Mouse (Mus musculus) bone marrow macrophage, adult 2 months (primary cell): ENCODE data around the gene Zdhhc14. TPM values are rescaled to one million over a fixed set of nuclear protein-coding genes. Genes with fewer than 3 reads are reported as not detected.

Experiments
- H3K27ac ChIP-seq: 2 replicates; pipeline ENCODE4 v1.5.1; 2012; ENCODE audit warnings: low read depth, low read length; ENCODE audit not compliant: insufficient read depth
- H3K4me1 ChIP-seq: 2 replicates; pipeline ENCODE4 v1.6.1; 2012; ENCODE audit warnings: low read length; ENCODE audit not compliant: control insufficient read depth, insufficient read depth
- H3K4me3 ChIP-seq: 2 replicates; pipeline ENCODE4 v1.5.1; 2012; ENCODE audit warnings: mild to moderate bottlenecking, low read length, moderate library complexity; ENCODE audit not compliant: insufficient read depth
- CTCF ChIP-seq: IDR thresholded peaks from 2 replicates; pipeline ENCODE4 v1.5.1; 2012; ENCODE audit warnings: low read depth, mild to moderate bottlenecking, low read length, moderate library complexity
- POLR2A ChIP-seq: IDR thresholded peaks from 2 replicates; pipeline ENCODE4 v1.6.1; 2012; ENCODE audit warnings: mild to moderate bottlenecking, low read depth, low read length, borderline replicate concordance
- polyA plus RNA-seq: library from polyadenylated mRNA; stranded (reverse); fragments of >200 nt; gene quantifications from 2 replicates; pipeline ENCODE4 v1.2.4, GENCODE M21; 2012; ENCODE audit not compliant: missing spikeins, insufficient read depth, insufficient read length

The Zdhhc14 gene
- polyA plus RNA-seq, 1 experiment = 47.0 TPM

GRCm38 (mm10) chr17:5626402-5626801, 134.0 kb downstream of the Zdhhc14 start:
- Histone ChIP-seq H3K4me1 (peaks cover 31% of the 10 kb centered on the region), H3K4me3 (no peak overlapping the region), H3K27ac (no peak overlapping the region)
- TF ChIP-seq POLR2A = no peak
- no peak for TF ChIP-seq CTCF

- Histone ChIP-seq H3K4me1 (peaks cover 31% of the 10 kb centered on the region), H3K4me3 (no peak overlapping the region), H3K27ac (no peak overlapping the region)
- TF ChIP-seq CTCF = no peak
- no peak for TF ChIP-seq POLR2A
Measured at GRCm38 (mm10) chr17:5627664-5628063, 135.3 kb downstream of the Zdhhc14 start.

DNA sequence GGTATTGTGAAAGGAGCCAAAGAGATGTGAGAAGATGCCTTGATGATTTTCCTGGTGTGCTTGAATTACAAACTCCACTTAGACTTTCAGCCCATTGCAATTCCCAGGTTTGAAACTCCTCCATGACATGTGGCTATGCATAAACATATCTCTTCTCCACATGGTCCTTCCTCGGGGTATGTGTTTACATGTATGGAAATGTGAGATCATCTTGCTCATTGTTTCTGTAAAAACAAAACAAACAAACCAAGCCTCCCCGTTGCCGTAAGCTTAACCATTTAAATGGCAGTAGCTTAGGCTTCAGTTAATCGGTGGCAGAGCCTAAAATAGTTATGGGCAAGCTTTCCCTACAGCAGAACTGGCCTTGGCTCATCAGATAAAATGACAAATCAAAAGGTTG, 137.3 kb downstream of the Zdhhc14 start:
- TF ChIP-seq POLR2A = no peak
- TF ChIP-seq CTCF = no peak
- peaks cover 31% of the 10 kb centered on the region for H3K4me1 ChIP-seq
- H3K4me3 ChIP-seq = no peak overlapping the region
- no peak overlapping the region for H3K27ac ChIP-seq

- Histone ChIP-seq H3K27ac (no peak overlapping the region), H3K4me3 (no peak overlapping the region), H3K4me1 (peaks cover 8% of the 10 kb centered on the region)
- TF ChIP-seq POLR2A = no peak
- TF ChIP-seq CTCF = no peak
Measured at GRCm38 (mm10) chr17:5635254-5635653, 142.9 kb downstream of the Zdhhc14 start.

DNA sequence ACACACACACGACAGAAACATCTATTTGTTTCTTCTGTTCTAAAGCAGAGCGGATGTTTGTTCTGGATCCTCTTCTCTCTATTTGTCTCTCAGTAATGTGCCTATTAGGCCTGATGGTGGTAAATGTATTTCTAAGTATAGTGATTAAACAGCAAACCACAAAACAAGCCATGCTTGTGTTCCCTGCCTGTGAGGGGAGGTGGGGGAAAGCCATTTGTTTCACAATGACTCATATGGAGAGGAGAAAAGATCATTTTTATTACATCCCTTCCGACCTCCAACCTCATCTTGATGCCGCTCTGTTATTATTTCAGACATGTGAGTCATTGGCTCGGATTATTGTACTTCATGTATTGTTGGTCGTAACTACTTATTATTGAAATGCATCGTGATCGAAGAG, 149.1 kb downstream of the Zdhhc14 start:
- TF ChIP-seq CTCF = no peak
- TF ChIP-seq POLR2A = no peak

DNA sequence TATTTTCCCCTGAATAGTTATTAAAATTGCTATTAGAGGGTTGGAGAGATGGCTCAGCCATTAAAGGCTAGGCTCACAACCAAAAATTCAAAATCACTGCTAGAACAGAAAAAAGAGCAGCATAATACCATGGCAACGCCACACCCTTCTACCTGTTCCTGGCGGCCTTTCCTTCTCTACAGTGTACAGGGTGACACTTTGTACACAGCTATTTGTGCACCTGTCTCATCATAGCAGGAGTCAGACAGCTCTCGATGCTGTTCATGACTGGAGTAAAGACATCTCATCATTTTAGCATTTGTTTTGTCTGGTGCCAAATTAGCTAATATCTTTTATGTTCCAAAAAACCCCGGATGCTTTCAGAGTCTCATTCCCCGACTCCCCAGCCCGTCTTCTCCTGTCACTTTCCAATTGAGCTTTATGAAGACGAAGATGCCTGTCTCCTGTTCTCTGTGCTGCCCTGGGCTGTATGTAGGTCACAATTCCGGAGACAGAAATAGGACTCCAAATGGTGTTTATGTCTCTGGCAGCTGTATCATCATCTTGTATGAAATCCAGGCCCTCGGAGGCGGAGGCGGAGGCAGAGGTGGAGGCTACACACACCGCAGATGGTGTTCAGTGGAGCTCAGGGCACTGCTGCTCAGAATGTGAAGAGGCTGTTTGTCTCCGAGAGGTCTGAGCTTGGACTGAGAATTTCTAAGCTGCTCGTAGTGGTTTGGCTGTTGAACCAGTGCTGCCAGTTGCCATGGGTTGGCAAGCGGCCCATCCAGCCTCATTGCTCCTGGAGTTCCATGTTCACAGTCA, 150.8 kb downstream of the Zdhhc14 start:
- TF ChIP-seq POLR2A (no peak), CTCF (no peak)
- Histone ChIP-seq H3K27ac (no peak overlapping the region), H3K4me1 (no peaks in the 10 kb centered on the region), H3K4me3 (no peak overlapping the region)

More for the DNA sequence above, 149.1 kb downstream of the Zdhhc14 start:
- H3K4me1 ChIP-seq = peaks cover 8% of the 10 kb centered on the region
- H3K4me3 ChIP-seq = no peak overlapping the region
- no peak overlapping the region for H3K27ac ChIP-seq

GRCm38 (mm10) chr17:5650124-5650523, 157.8 kb downstream of the Zdhhc14 start:
- no peak overlapping the region for H3K4me3 ChIP-seq
- H3K27ac ChIP-seq = no peak overlapping the region
- TF ChIP-seq CTCF (no peak), POLR2A (no peak)
- no peaks in the 10 kb centered on the region for H3K4me1 ChIP-seq

- Histone ChIP-seq H3K27ac (no peak overlapping the region), H3K4me1 (no peaks in the 10 kb centered on the region), H3K4me3 (no peak overlapping the region)
- TF ChIP-seq POLR2A (no peak), CTCF (no peak)
Measured at GRCm38 (mm10) chr17:5650642-5651041, 158.3 kb downstream of the Zdhhc14 start.

- Histone ChIP-seq H3K27ac (no peak overlapping the region), H3K4me1 (no peaks in the 10 kb centered on the region), H3K4me3 (no peak overlapping the region)
- TF ChIP-seq CTCF (no peak), POLR2A (no peak)
Measured at GRCm38 (mm10) chr17:5651551-5651950, 159.2 kb downstream of the Zdhhc14 start.

DNA sequence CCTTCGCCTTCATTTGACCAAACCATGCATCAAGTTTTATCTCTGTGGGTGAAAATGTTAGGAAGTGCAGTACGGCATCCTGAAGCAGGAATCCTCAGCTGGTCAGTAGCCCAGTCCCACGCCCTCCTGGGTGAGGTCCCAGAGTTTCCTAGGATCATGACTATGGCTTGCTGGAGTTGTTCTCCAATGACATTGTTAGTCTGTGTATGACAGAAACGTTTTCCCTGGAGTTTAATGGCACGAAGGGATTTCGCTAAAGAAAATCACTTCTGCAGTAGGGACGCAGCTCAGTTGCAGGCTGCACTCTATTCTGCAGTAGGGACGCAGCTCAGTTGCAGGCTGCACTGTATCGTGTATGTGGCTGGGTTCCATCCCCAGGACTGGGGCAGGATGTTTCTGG, 161.6 kb downstream of the Zdhhc14 start:
- TF ChIP-seq CTCF (no peak), POLR2A (no peak)
- Histone ChIP-seq H3K4me3 (no peak overlapping the region), H3K27ac (no peak overlapping the region), H3K4me1 (peaks cover 9% of the 10 kb centered on the region)
